Mouse (Mus musculus): ENCODE data around the gene Mcoln1. TPM values are rescaled to one million over a fixed set of nuclear protein-coding genes. Genes with fewer than 3 reads are reported as not detected.

Gene Mcoln1
- total RNA-seq (2017): 26.1 and 28.9 TPM in 2 replicates

DNA sequence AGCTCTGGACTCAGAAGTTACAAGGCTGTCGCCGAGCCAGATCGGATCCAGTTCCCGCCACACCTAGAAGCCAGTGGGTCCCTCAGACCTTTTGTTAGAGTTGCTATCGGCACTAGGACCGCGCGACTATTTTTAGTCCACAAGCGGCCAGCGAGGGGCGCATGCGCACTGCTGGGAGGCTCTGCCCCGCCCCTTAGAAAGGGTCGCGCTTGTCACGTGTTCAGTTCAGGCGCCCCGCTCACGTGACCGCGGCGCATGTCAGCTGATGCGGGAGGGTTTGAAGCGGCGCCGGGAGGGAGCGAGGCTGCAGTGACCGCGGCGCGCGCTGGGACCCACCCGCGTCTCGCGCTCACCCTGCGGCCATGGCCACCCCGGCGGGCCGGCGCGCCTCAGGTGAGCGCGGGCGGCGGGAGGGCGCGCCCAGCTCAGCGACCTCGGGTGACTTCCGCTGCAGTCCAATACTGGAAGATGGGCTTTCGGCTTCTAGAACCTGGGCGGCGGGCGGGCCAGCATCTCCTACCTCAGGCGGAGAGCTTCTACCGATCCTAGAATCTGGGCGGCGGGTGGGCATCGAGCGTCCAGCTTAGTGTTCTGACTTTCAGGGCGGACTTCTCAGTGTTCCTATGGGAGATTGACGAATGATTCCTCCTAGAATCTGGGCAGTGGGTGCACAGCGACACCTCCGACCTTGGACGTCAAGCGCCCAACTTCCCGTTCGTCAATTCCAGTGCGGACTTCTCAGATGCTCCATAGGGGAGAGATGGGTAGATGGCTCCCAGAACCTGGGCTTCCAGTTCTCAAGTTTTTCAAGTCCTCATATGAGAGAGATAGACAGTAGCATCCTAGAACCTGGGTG is at the start of gene Mcoln1:
Gene Mcoln1, plus strand, starts transcription at position 223 of the 856 bp plus-strand sequence.
- peak; percentile 87 for ATAC-seq (replicated peaks; ENCODE audit: low read depth, poor library complexity, severe bottlenecking)

- ATAC-seq (replicated peaks; ENCODE audit: low read depth, poor library complexity, severe bottlenecking): peak; percentile 76
Measured at GRCm38 (mm10) chr8:3450670-3451069, 49.6 kb upstream of the Mcoln1 start.

- ATAC-seq (replicated peaks; ENCODE audit: low read depth, poor library complexity, severe bottlenecking): no peak
Measured at GRCm38 (mm10) chr8:3451992-3452391, 48.3 kb upstream of the Mcoln1 start.

- ATAC-seq (replicated peaks; ENCODE audit: low read depth, poor library complexity, severe bottlenecking): no peak
Measured at GRCm38 (mm10) chr8:3463248-3463647, 37.0 kb upstream of the Mcoln1 start.

GRCm38 (mm10) chr8:3464309-3464708 is 35.9 kb upstream of the Mcoln1 start:
- peak; percentile 45 for ATAC-seq (replicated peaks; ENCODE audit: low read depth, poor library complexity, severe bottlenecking)

GRCm38 (mm10) chr8:3467006-3467885 is 33.0 kb upstream of the Mcoln1 start, which contains the start of gene Pex11g:
Pex11g (minus strand) TSS chr8:3467680.
- ATAC-seq (replicated peaks; ENCODE audit: low read depth, poor library complexity, severe bottlenecking): peak; percentile 91

DNA sequence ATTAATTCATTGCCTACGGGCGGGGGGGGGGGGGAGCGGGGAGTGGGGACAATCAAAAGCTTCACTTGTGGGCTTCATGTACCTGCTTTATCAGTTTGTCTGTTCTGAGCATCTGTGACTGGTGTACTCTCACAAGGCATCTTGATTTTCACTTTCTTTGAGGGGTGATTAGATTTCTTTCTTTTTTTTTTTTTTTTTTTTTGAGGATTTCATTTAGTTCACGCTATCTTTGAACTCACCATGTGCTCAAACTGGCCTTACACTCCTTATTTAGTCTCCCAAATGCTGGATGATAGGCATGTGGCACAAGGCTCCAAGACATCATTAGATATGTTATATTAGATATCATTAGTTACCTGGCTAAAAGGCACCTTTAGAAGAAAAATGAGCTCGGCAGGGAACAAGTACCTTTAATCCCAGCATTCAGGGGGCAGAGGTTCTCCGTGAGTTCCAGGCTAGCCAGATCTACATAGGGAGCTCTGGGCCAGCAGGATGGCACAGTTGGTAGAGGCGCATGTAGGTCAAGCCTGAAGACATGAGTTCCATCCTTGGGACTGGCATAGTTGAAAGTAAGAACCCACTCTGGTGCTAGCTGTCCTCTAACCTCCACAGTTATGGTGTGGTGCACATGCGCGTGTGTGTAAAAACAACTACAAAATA is 32.2 kb upstream of the Mcoln1 start:
- no peak for ATAC-seq (replicated peaks; ENCODE audit: low read depth, poor library complexity, severe bottlenecking)

DNA sequence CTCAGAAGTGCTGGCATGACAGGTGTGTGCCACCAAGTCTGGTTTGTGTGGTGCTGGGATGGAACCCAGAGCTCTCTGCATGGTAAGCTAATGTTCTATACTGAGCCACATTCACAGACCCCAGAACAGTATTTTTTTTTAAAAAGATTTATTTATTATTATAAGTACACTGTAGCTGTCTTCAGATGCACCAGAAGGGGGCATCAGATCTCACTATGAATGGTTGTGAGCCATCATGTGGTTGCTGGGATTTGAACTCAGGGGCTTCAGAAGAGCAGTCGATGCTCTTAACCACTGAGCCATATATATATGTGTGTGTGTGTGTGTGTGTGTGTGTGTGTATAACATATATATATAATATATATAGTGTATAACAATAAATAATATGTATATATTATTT is 31.4 kb upstream of the Mcoln1 start:
- no peak for ATAC-seq (replicated peaks; ENCODE audit: low read depth, poor library complexity, severe bottlenecking)

- ATAC-seq (replicated peaks; ENCODE audit: low read depth, poor library complexity, severe bottlenecking): no peak
Measured at GRCm38 (mm10) chr8:3470562-3470961, 29.7 kb upstream of the Mcoln1 start, which contains the start of gene Tex45. Tex45 (plus strand) TSS chr8:3470862.

- ATAC-seq (replicated peaks; ENCODE audit: low read depth, poor library complexity, severe bottlenecking): peak; percentile 67
Measured at GRCm38 (mm10) chr8:3475715-3476429, 24.4 kb upstream of the Mcoln1 start.

DNA sequence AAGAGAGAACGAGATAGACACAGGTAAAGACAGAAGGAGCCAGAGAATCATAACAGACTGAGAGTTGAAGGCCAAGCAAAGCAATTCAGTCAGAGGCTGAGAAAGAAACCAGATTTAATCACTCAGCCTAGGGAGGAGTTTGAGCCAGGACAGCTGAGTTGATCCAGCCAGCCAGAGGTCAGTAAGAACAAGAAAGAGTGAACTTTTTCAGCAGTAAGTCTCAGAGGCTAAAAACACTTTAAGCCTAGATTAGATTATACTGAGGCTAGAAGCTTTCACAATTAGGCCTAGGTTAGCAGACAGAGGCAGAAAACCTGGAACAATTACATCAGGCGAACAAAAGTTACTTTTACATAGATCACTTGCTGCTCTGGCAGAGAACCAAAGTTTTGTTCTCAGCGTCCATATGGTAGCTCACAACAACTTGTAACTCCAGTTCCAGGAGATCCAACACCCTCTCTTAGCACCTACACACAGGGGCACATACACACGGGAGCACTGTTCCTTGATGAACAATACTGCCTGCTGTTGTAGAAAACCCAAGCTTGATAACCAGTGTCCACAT is 20.0 kb upstream of the Mcoln1 start:
- ATAC-seq (replicated peaks; ENCODE audit: low read depth, poor library complexity, severe bottlenecking): no peak

GRCm38 (mm10) chr8:3481605-3482004 is 18.7 kb upstream of the Mcoln1 start:
- peak; percentile 75 for ATAC-seq (replicated peaks; ENCODE audit: low read depth, poor library complexity, severe bottlenecking)

GRCm38 (mm10) chr8:3482240-3482740 is 18.0 kb upstream of the Mcoln1 start:
- no peak for ATAC-seq (replicated peaks; ENCODE audit: low read depth, poor library complexity, severe bottlenecking)

- ATAC-seq (replicated peaks; ENCODE audit: low read depth, poor library complexity, severe bottlenecking): no peak; the same call in 1 of the 2 replicates
Measured at GRCm38 (mm10) chr8:3483546-3483945, 16.7 kb upstream of the Mcoln1 start.

- no peak for ATAC-seq (replicated peaks; ENCODE audit: low read depth, poor library complexity, severe bottlenecking)
Measured at GRCm38 (mm10) chr8:3485192-3485591, 15.1 kb upstream of the Mcoln1 start.

GRCm38 (mm10) chr8:3492901-3493844 is 7.1 kb upstream of the Mcoln1 start, which contains the start of gene Zfp358:
Zfp358 (plus strand) TSS chr8:3493138.
- peak; percentile 81 for ATAC-seq (replicated peaks; ENCODE audit: low read depth, poor library complexity, severe bottlenecking)

- ATAC-seq (replicated peaks; ENCODE audit: low read depth, poor library complexity, severe bottlenecking): no peak
Measured at GRCm38 (mm10) chr8:3493845-3494208, 6.4 kb upstream of the Mcoln1 start.

All from common myeloid progenitor, adult 5-6 weeks (primary cell).